Mouse (Mus musculus): ENCODE data around the gene Arhgap15.

GRCm38 (mm10) chr2:44039522-44040203 lies 291.0 kb downstream of the Arhgap15 start:
- TF ChIP-seq CTCF (IDR thresholded peaks at IDR 0.05; ENCODE audit: borderline replicate concordance, extremely low read depth, insufficient read depth, insufficient read length): no peak
- TF ChIP-seq POLR2A (IDR thresholded peaks at IDR 0.05; ENCODE audit: borderline replicate concordance, extremely low read depth, insufficient read depth, insufficient read length, poor library complexity, severe bottlenecking): no peak
